Mouse (Mus musculus) brain, embryonic 14.5 days (tissue): ENCODE measurements around the gene Mcf2l. TPM values are rescaled to one million over a fixed set of nuclear protein-coding genes. Genes with fewer than 3 reads are reported as not detected.

ENCODE experiments used
- DNase-seq: peaks from one replicate; pipeline ENCODE4 v3.0.0-alpha.2; 2011; ENCODE audit warnings: low read depth
- CTCF ChIP-seq: fragments of 200-500 bp; IDR thresholded peaks from 2 replicates; pipeline ENCODE4 v1.5.1; 2012; ENCODE audit warnings: inconsistent platforms, mild to moderate bottlenecking, moderate library complexity, borderline replicate concordance; ENCODE audit not compliant: insufficient read depth, insufficient read length; ENCODE audit errors: extremely low read depth
- POLR2A ChIP-seq: fragments of 200-500 bp; IDR thresholded peaks from 2 replicates; pipeline ENCODE4 v1.6.1; 2012; ENCODE audit warnings: mild to moderate bottlenecking, inconsistent platforms, borderline replicate concordance; ENCODE audit not compliant: poor library complexity, insufficient read depth, insufficient read length, severe bottlenecking; ENCODE audit errors: extremely low read depth
- polyA plus RNA-seq: library from polyadenylated mRNA; depleted of rRNA; stranded (reverse); fragments of >200 nt; gene quantifications from 2 replicates; pipeline ENCODE4 v1.2.3, GENCODE M21; 2012

Mcf2l gene
- polyA plus RNA-seq, 1 experiment: 189 TPM

DNA sequence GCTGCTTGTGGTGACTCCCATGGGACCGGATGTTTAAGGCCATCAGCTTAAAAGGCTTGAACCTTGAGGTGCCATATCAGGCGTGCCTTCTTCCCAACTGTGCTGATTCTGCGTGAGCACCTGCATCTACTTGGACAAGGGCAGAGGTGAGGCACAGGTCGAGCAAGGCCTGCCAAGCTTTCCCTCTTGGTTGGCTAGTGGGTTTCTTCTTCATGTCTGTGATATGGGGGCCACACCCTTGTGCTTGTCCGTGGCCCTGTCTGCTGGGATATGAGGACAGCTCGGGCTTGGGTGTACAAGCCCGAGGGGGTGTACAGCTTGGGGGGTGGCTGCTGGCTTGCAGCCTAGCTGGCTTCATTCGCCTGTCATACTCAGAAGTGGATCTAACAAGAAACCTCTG, 51.4 kb downstream of the Mcf2l start:
- no peak for DNase-seq
- no peak for TF ChIP-seq CTCF
- no peak for TF ChIP-seq POLR2A

DNA sequence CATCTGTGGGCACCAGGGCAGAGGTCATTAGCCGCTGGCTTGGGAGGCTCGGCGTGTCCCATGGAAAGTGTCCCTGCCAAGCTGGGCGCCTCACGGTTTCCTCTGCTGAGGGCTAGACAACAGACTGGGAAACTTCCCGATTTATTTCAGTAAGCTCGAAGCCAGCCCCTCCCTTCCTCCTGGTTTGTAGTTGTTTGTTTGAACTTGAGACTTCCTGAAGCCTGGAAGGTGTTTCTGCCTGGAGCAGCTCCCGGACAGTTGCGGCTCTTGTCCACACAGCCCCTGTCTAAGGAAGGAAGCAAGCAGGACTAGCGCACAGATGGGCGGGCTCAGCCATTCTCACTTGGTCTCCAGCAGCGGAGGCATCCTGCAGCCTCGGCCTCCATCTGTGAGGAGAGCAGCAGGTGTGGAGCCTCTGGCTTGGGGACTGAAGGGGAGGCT, 52.4 kb downstream of the Mcf2l start:
- DNase-seq: no peak
- no peak for TF ChIP-seq CTCF
- no peak for TF ChIP-seq POLR2A

DNA sequence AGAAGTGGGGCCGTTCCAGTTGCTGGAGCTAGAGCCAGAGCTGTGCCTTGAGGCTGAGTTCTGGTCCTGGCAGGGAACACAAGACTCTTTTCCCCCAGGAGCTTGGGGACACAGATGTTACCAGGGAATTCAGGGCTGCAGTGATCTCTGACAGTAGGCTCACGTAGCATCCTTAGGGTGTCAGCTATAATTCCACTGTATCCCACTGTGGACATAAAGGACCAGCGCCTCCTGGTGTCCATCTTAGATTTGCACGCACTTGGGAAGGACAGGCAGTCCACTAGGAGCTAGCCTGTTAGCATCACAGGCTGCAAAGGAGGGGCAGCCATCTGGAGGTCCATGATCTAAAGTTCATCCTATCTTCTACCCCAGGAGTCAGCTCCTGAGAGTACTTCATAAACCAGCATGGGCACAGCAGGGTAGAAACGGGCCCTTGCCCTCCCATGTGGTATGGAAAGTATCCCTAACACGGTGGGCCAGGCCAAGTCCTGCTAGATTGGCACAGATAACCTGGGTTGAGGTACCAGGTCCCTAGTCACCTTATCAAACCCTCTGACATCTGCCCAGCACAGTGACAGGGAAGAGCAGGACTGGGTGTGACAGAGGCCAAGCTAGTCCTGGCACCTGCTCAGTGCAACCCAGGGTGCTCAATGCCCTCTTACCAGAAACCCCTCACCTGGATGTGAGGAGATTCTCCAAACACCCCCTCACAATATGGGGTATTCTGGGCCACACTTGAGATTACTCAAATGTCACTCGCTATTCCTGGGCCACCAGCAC, 53.8 kb downstream of the Mcf2l start:
- peak; percentile 76; the same call in 1 of the 2 replicates for TF ChIP-seq CTCF
- no peak for TF ChIP-seq POLR2A
- peak; percentile 66 for DNase-seq

DNA sequence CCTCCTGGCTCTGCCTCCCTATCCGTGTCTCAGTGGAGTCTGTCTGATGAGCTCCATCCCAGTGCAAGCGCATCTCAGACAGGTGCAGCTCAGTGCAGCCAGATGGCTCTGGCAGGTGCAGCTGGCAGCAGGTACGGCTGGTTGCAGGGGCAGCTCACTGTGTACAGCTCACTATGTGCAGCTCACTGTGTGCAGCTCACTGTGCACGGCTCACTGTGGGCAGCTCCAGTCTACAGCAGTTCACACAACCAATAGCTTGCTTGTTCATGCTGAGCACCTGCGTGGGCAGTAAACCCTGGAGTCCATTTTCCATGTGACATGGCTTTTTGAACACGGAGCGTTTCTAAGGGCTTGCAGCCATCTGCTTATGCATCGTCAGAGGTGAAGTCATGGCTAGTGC, 54.4 kb downstream of the Mcf2l start:
- DNase-seq: no peak
- TF ChIP-seq POLR2A: no peak
- TF ChIP-seq CTCF: no peak

DNA sequence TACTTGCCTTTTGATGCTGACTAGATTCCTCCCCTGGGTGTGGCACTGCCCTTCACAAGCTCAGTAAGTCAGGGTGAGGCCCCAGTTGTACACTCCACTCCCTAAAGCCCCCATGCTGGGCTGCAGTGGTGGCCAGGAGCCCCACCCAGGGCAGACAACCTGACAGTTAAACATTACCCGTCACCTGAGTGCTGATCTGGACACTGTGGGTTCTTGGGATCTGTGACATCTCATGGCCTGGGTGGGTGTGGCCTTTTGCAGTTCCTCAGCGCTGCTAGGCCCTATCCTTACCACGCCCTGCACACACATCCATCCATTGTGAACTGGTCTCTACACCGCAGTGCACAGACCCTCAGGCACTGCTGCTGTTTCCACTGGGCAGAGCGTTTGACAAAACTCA, 55.3 kb downstream of the Mcf2l start:
- TF ChIP-seq POLR2A (no peak), CTCF (no peak)
- DNase-seq: no peak

DNA sequence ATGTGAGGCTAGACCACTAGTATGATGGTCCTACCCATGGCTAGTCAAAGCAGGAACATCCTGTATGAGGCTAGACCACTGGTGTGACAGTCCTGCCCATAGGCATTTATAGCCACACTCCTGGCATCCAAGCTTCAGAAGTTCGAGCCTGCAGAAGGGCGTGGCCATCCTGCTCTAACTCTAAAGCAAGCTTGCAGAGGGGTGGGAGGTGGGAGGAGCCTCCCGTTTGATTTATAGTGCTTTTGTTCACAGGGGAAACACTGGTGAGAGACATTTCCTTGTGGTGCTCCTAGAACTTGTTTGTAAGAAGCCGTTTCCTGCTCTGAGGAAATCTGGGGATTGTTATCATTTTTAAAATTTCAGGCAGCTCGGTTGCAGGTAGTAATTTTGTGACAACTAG, 56.7 kb downstream of the Mcf2l start:
- DNase-seq: no peak
- TF ChIP-seq CTCF: no peak
- no peak for TF ChIP-seq POLR2A

DNA sequence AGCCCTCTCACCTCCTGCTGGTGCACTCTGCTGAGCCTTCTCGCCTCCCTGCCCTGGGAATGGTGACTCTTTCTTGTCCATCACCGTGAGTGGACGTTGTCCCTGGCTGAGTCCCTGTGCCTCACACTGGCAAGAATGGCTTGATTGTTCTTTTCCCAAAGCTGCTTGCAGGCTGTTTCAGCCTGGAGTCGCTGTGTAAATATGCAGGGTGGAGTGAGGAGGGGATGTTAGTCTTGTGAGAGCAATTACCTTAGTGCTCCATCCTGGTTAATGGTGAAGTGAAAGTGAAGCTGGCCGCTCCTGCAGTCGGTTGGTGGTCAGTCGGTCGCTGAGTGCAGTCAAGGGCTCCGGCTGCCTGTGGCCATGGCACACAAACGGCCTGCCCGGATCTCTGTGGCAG, 57.8 kb downstream of the Mcf2l start:
- no peak for TF ChIP-seq POLR2A
- TF ChIP-seq CTCF: no peak
- DNase-seq: peak; percentile 45

DNA sequence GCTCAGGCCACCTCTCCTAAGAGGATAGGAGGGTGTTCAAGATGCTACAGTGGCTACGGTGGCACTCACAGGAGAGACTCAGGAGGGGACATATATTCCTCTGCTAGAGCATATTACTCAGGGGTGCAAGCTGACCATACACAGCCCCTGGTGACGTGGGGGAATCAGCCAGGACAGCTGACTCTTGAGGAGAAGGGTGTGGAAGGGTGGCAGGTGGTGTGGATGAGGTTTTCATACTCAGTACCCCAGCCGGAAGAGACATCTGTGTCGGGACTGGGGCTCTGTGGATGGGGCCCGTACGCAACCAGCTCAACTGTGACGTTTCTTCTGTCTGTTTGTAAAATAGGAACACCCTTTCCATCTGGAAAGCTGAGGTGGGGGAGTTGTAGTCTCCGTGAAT, 58.9 kb downstream of the Mcf2l start:
- TF ChIP-seq CTCF (no peak), POLR2A (no peak)
- DNase-seq: no peak

DNA sequence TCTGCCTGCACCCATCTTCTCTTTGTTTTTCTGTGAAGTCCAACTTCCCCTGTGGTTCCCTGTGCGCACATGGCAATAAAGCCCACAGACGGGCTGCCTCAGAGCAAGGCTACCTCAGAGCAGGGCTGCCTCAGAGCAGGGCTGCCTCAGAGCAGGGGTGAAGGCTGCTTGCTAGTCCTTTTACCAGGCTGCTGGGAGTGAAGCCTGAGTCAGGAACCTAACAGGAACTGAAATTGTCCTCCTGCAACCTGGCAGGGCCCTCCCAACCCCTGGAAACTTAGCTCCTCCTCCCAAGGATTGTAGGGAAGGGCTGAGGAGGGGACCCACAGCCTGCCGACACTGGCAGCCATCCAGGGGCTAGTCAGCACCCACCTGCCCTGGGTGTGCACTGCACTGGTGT, 60.2 kb downstream of the Mcf2l start:
- TF ChIP-seq POLR2A: no peak
- no peak for TF ChIP-seq CTCF
- no peak for DNase-seq

DNA sequence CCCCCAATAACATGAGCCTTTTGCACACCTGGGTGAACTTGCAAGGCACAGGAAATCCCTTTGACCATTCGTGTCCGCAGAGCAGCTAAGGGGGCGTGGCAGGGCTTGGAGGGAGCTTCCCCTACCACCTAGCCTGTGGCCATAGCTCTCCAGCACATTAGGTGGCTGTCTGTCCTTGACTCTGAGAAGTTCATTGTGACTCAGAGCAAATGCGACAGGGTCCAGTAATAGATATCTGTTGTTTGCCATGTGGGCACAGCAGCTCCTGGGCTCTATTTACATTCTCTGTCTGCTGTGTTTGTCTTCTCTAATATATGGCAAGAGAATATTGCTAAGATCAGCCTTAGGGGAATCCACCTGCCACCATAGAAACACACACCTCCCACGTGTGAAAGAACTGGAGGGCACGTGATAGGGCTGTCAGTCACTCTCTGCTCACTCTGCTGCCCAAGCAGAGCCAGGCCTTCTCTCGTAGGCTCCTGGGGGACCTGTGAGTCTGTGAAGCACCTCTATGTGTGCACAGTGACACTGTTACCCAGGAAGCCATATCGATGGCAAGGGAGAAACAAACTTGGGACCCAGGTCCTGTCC, 60.9 kb downstream of the Mcf2l start:
- no peak for TF ChIP-seq CTCF
- no peak for TF ChIP-seq POLR2A

DNA sequence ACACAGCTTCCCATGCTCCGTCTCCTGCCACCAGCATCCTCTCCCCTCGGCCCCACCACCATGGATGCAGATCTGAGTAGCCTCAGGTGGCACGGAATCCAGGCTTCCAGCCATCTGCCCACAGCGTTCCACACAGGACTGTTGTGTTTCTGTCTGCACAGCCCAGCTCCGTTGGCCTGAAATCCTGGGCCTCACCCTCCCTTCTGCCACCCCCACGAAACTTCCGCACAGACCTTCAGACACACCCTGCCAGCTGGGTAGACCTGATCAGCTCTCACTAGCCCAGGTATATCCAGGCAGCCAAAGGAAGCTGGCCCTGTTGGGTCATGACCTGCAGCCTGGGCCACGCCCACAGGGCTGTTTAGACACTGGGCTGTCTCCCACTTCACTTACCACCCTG, 66.9 kb downstream of the Mcf2l start:
- TF ChIP-seq POLR2A (no peak), CTCF (no peak)
- no peak for DNase-seq

More for the DNA sequence above, 60.9 kb downstream of the Mcf2l start:
- no peak for DNase-seq

DNA sequence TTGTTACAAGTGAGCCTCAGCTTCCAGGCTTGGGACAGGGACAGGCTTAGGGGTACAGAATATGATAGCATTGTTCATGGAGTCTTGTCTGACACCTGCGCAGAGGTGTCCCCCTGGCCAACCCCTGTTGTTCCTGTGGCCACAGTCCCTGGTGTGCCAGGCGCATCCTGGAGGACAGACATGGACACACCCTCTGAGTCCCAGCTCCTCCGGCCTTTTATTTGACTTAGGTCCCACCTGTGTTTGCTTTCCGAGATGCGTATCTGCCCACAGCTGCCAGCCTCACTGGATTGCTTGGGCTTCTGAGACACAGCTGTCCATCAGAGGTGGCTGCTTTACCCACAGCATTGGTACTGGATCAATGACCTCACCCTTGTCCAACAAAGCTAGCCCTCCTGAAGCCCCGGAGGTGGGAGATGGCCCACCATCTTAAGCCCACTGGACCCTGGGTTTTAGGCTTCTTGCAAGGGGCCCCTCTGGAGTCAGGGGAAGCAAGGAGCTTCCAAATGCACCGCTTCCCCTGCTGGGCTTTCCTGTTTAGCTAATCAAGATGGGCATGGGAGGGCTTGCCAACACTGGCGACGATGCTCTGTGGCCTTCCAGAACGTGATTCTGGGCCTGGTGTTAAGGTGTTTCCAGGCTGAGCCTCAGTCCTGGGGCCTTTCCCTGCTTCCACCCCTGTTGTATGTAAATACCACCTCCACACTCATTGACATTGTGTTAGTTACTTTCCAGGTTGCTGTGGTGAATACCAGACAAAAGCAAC, 67.7 kb downstream of the Mcf2l start:
- DNase-seq: no peak
- TF ChIP-seq POLR2A: no peak
- TF ChIP-seq CTCF: no peak

DNA sequence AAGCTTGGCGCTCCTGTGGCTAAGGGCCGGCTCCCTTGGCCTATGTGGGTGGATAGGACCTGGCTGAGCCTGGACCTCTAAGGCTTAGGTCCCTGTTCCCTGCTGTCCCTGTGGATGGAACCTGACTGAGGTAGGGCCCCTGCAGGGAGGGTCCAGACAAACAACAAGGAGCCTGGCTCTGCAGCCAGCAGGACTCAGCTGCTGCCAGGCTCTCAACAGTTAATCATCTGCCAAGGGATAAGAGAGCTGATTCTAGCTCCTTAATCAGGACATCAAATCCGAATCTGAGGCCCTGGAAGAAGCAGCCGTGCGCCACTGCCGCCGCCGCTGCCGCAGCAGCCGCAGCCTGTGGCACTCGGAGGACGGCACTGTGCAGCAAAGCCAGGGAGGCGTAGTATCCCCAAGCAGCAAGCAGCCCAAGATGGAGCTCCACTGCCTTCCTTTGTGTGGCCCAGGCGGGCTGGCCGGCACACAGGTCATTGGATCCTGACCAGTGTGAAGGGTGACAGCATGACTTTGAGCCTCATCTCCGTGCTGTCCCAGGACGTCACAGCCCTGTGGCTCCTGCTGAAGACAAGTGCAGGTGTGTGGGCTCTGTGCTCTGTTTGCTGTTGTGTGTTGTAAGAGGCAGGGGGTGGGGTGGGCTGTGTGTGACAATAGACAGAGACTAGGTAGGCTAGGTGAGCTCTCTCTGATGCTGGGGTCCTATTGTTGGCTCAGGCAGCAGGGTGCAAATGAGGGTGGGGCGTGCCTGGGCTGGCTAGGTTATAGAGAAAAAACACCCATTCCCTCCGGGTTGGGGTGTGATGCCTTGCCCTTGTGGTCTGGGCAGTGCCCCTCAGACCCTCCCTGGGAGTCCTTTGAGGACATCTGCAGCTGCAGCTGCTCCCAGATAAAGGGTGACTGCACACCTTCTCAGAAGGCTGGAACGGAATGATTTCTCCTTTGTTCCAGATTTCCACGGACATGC, 74.3 kb downstream of the Mcf2l start:
- peak; percentile 96 for DNase-seq
- peak; percentile 72 for TF ChIP-seq POLR2A
- TF ChIP-seq CTCF: no peak

DNA sequence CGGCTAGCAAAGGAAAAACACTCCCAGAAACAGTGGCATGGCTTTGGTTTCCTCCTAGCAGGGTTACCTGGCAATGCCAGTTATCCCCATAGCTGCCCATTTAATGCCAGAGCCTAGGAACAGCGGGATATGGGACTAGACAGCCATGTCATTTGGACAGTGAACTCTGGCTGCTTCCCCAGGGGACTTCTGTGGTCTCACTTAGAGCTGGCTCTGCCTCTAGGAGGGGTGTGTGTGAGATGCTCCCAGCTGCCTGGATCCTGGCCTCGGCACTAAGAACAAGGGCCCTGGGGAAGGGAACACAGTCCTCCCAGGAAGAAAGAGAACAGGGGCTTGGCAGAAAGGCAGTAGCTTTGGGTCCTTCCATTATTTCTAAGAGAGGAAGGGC, 75.0 kb downstream of the Mcf2l start:
- peak; percentile 77 for DNase-seq

More for the DNA sequence above, 75.0 kb downstream of the Mcf2l start:
- TF ChIP-seq POLR2A: no peak
- no peak for TF ChIP-seq CTCF
